Mouse (Mus musculus) embryonic fibroblast, embryonic 13.5 days (primary cell): Measurements from ENCODE around the gene Celf1.

Experiments
- CTCF ChIP-seq: IDR thresholded peaks from 2 replicates; pipeline ENCODE4 v1.5.1; 2011; ENCODE audit warnings: mild to moderate bottlenecking, control low read depth, low read length, moderate library complexity, borderline replicate concordance; ENCODE audit not compliant: insufficient read depth
- POLR2A ChIP-seq: IDR thresholded peaks from 2 replicates; pipeline ENCODE4 v1.6.1; 2011; ENCODE audit warnings: low read depth, mild to moderate bottlenecking, control low read depth, low read length, moderate library complexity

- TF ChIP-seq CTCF (no peak), POLR2A (peak; percentile 58)
These were observed at the start of gene Celf1 for GRCm38 (mm10) chr2:90940233-90941229.
